Mouse (Mus musculus) forebrain, embryonic 12.5 days (tissue): ENCODE results near the gene Rhot1. TPM values are rescaled to one million over a fixed set of nuclear protein-coding genes. Genes with fewer than 3 reads are reported as not detected.
A peak's percentile ranks its signal among the peaks of the same experiment; 100 is the strongest.

Source experiments
- ATAC-seq: fragments of 200-750 bp; cut with Nextera tagmentation; 2 replicates; pipeline ENCODE4 v1.8.0; 2017; ENCODE audit warnings: moderate TSS enrichment; ENCODE audit not compliant: low FRiP score
- H3K27ac ChIP-seq: fragments of 300-500 bp; sonication (generic); 2 replicates; pipeline ENCODE4 v1.5.1; 2016; ENCODE audit warnings: mild to moderate bottlenecking
- H3K27me3 ChIP-seq: fragments of 300-500 bp; sonication (generic); 2 replicates; pipeline ENCODE4 v1.6.1; 2016; ENCODE audit warnings: mild to moderate bottlenecking
- H3K36me3 ChIP-seq: fragments of 300-500 bp; sonication (generic); replicated peaks from 2 replicates; pipeline ENCODE4 v1.6.1; 2016; ENCODE audit warnings: mild to moderate bottlenecking
- H3K4me1 ChIP-seq: fragments of 300-500 bp; sonication (generic); 2 replicates; pipeline ENCODE4 v1.6.1; 2016
- H3K4me2 ChIP-seq: fragments of 300-500 bp; sonication (generic); 2 replicates; pipeline ENCODE4 v1.6.1; 2016; ENCODE audit warnings: mild to moderate bottlenecking, moderate library complexity
- H3K4me3 ChIP-seq: fragments of 300-500 bp; sonication (generic); replicated peaks from 2 replicates; pipeline ENCODE4 v1.5.1; 2016; ENCODE audit warnings: mild to moderate bottlenecking
- H3K9ac ChIP-seq: fragments of 300-500 bp; sonication (generic); 2 replicates; pipeline ENCODE4 v1.6.1; 2016; ENCODE audit warnings: mild to moderate bottlenecking
- H3K9me3 ChIP-seq: fragments of 300-500 bp; sonication (generic); 2 replicates; pipeline ENCODE4 v1.6.1; 2016
- WGBS: fragments of 180-500 bp; shearing (Covaris S2); methylation state at CpG from one replicate; pipeline ENCODE4 v1.1.7; 2016; 5-methylcytosine and 5-hydroxymethylcytosine counted together
- polyA plus RNA-seq: library from polyadenylated mRNA; unstranded; fragments of >200 nt; fragmentation: Nextera tagmentation; extraction: Ambion mirVana; gene quantifications from 2 replicates; pipeline ENCODE4 v1.2.1, GENCODE M21; 2016

Gene Rhot1
- polyA plus RNA-seq, 1 experiment from 2014 or later: 61.9 TPM

- ATAC-seq: no peak
- H3K4me2 ChIP-seq: no peak overlapping the region
- 79% methylated on average over 1 of the region's 1 CpGs for WGBS
- H3K4me3 ChIP-seq: no peak overlapping the region
- no peaks in the 10 kb centered on the region for H3K27me3 ChIP-seq
- no peaks in the 10 kb centered on the region for H3K9me3 ChIP-seq
- peak overlapping the region; percentile 86 for H3K27ac ChIP-seq
- H3K9ac ChIP-seq: no peak overlapping the region
- peaks cover 79% of the 10 kb centered on the region for H3K4me1 ChIP-seq
- H3K36me3 ChIP-seq: no peaks in the 10 kb centered on the region
Observed at GRCm38 (mm10) chr11:80313462-80313861, 104.6 kb downstream of the Rhot1 start.

- Histone ChIP-seq H3K9me3 (no peaks in the 10 kb centered on the region), H3K36me3 (no peaks in the 10 kb centered on the region), H3K27ac (peak overlapping the region; percentile 86; the same call in 1 of the 2 replicates), H3K4me2 (no peak overlapping the region), H3K4me1 (peaks cover 84% of the 10 kb centered on the region), H3K27me3 (no peaks in the 10 kb centered on the region), H3K9ac (no peak overlapping the region), H3K4me3 (no peak overlapping the region)
- 85% methylated on average over 4 of the region's 4 CpGs for WGBS
- ATAC-seq: no peak
Observed at GRCm38 (mm10) chr11:80313944-80314343, 105.1 kb downstream of the Rhot1 start.

- Histone ChIP-seq H3K4me1 (peaks cover 73% of the 10 kb centered on the region), H3K4me2 (peak overlapping the region; percentile 4; the same call in 1 of the 2 replicates), H3K27ac (peak overlapping the region; percentile 84), H3K4me3 (no peak overlapping the region), H3K27me3 (no peaks in the 10 kb centered on the region), H3K9ac (0 out of 2 replicates have a peak overlapping the region, but pooled peaks have one; percentile 25), H3K36me3 (no peaks in the 10 kb centered on the region), H3K9me3 (no peaks in the 10 kb centered on the region)
- 40% methylated on average over 10 of the region's 10 CpGs for WGBS
- ATAC-seq: peak; percentile 82
Observed at GRCm38 (mm10) chr11:80315743-80316639, 107.2 kb downstream of the Rhot1 start.

Other genes starting within 250 kb of the Rhot1 start
- 74.8 and 77.6 TPM in 2 replicates for gene Utp6, start 246.6 kb upstream of the Rhot1 start, polyA plus RNA-seq
- 40.3 and 46.3 TPM in 2 replicates for gene Suz12, start 215.9 kb upstream of the Rhot1 start, polyA plus RNA-seq
- 30.9 and 33.9 TPM in 2 replicates for gene Crlf3, start 128.0 kb upstream of the Rhot1 start, polyA plus RNA-seq
- gene Atad5, start 119.6 kb upstream of the Rhot1 start, polyA plus RNA-seq: 19.5 and 20.1 TPM in 2 replicates
- 27.8 and 30.4 TPM in 2 replicates for gene Tefm, start 66.8 kb upstream of the Rhot1 start, polyA plus RNA-seq
- gene Adap2, start 54.9 kb upstream of the Rhot1 start, polyA plus RNA-seq: 1.4 and 1.7 TPM in 2 replicates
- 2.8 and 2.9 TPM in 2 replicates for gene Rnf135, start 25.2 kb upstream of the Rhot1 start, polyA plus RNA-seq
- 20.8 and 21.3 TPM in 2 replicates for gene Rhbdl3, start 91.9 kb downstream of the Rhot1 start, polyA plus RNA-seq
- gene 5730455P16Rik, start 169.0 kb downstream of the Rhot1 start, polyA plus RNA-seq: 30.0 and 31.4 TPM in 2 replicates
- 296 and 310 TPM in 2 replicates for gene Zfp207, start 174.3 kb downstream of the Rhot1 start, polyA plus RNA-seq
- gene Psmd11, start 219.6 kb downstream of the Rhot1 start, polyA plus RNA-seq: 378 and 397 TPM in 2 replicates